Mouse (Mus musculus): Measurements from ENCODE around the gene Rhbdd3. TPM values are rescaled to one million over a fixed set of nuclear protein-coding genes. Genes with fewer than 3 reads are reported as not detected.

Gene Rhbdd3
- total and polyA plus RNA-seq, 3 experiments = 35.9 to 55.7 TPM; not detected in 1

DNA sequence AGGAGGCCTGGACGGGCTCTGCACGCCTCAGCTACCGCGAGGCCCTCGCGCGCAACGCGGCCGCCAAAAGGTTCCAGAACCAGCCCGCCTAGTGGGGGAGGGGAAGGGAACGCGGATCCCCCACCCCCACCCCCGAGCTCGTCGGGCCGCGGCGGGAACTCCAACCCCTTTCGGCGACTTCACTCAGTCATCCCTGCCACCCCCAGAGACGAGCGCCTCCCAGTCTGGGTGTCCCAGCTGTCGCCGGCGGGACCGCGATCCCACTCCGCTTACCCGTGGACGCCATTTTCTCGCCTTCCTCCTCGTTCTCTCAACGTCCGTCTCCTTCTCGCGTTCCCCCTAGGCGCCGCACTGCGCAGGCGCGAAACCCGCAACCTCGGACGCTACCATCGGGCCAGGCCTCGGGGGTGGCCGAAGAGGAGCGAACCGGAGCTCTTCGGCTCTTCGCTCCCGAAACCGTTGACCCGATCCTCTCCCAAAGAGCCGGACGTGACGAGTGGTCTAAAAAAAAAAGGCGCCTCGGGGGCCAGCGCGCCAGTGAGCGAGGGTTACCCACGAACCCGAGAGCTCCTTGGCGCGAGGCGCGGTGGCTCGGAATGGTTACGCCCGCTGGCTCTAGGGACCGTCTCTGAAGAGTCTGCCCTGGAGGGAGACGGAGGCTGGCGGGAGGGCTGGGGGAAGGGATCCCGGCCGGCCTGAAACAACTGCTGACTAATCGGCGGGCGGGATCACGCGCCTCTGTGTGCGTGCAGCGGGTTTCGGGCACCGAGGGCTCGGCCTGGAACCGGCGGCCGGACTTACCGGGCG lies at the start of gene Rhbdd3, which contains the start of gene Ewsr1 (continued):
- TF ChIP-seq HCFC1 (IDR thresholded peaks at IDR 0.05; ENCODE audit: low read depth, low read length) = peak; percentile 82
- peak; percentile 76; the same call in 1 of the 2 replicates for TF ChIP-seq ZMIZ1 (IDR thresholded peaks at IDR 0.05; ENCODE audit: low read depth, low read length)
- peak; percentile 52; the same call in 1 of the 2 replicates for TF ChIP-seq NELFE (IDR thresholded peaks at IDR 0.05; ENCODE audit: low read depth, low read length)
- TF ChIP-seq POLR2AphosphoS2 (IDR thresholded peaks at IDR 0.05; ENCODE audit: low read length) = no peak; the same call in 1 of the 2 replicates
- peak; percentile 77 for TF ChIP-seq ETS1 (IDR thresholded peaks at IDR 0.05; ENCODE audit: low read depth, low read length)

DNA sequence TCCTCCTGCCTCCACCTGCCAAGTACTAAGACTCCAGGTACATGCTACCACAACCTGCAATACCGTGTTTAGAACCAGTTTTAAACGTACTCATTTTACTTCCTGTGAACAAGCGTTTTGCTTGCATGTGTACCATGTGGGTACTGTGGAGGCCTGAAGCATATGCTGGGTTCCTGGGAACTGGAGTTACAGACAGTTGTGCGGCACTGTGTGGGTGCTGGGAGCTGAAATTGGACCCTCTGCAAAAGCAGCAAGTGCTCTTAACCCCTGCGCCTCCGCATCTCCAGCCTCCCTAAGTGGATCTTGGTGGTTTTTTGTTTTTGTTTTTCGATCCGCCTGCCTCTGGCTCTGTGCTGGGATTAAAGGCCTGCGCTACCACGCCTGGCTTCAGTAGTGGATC lies 47.1 kb upstream of the Rhbdd3 start:
- H3K9ac ChIP-seq (ENCODE audit: control insufficient read depth, low read depth, low read length, poor library complexity, severe bottlenecking) = no peak overlapping the region
- no peaks in the 10 kb centered on the region for H3K79me2 ChIP-seq (ENCODE audit: control insufficient read depth, insufficient read depth, low read length, poor library complexity)
- peaks cover 0 to 7% of the 10 kb centered on the region in 2 experiments; a peak in 2 of 4 replicates for H3K36me3 ChIP-seq (ENCODE audit: control insufficient read depth in 1 of 2, insufficient read depth in 2 of 2, low read length in 2 of 2)
- no peaks in the 10 kb centered on the region for H3K9me3 ChIP-seq (replicated peaks; ENCODE audit: insufficient read depth, low read length)
- no peak overlapping the region for H3K4me3 ChIP-seq (ENCODE audit: control insufficient read depth in 1 of 2, insufficient read depth in 1 of 2, low read depth in 2 of 2, low read length in 2 of 2)
- H3K27me3 ChIP-seq (ENCODE audit: control insufficient read depth in 1 of 2, insufficient read depth in 2 of 2, low read length in 2 of 2) = no peaks in the 10 kb centered on the region
- TF ChIP-seq MAX (IDR thresholded peaks at IDR 0.05; ENCODE audit: low read length) = no peak
- TF ChIP-seq RAD21 (IDR thresholded peaks at IDR 0.05; ENCODE audit: low read depth, low read length) = no peak
- TF ChIP-seq UBTF (IDR thresholded peaks at IDR 0.05; ENCODE audit: borderline replicate concordance, insufficient read depth, low read depth, low read length) = no peak
- no peak for TF ChIP-seq MYC (IDR thresholded peaks at IDR 0.05; ENCODE audit: low read depth, low read length)
- no peak for TF ChIP-seq POLR2AphosphoS2 (IDR thresholded peaks at IDR 0.05; ENCODE audit: low read length)
- TF ChIP-seq SIN3A (IDR thresholded peaks at IDR 0.05; ENCODE audit: low read length) = no peak
- TF ChIP-seq RCOR1 (IDR thresholded peaks at IDR 0.05; ENCODE audit: low read depth, low read length) = no peak
- TF ChIP-seq EP300 (IDR thresholded peaks at IDR 0.05; ENCODE audit: low read depth in 1 of 2, low read length in 2 of 2) = no peak
- TF ChIP-seq SMC3 (IDR thresholded peaks at IDR 0.05; ENCODE audit: low read depth, low read length) = no peak
- H3K4me1 ChIP-seq (ENCODE audit: control insufficient read depth in 1 of 2, insufficient read depth in 2 of 2, low read length in 2 of 2) = peaks cover 0 to 10% of the 10 kb centered on the region in 2 experiments; a peak in 3 of 4 replicates
- no peak for DNase-seq (ENCODE audit: low read depth, low spot score)
- no peak overlapping the region for H3K27ac ChIP-seq (ENCODE audit: control insufficient read depth, low read depth, low read length)

DNA sequence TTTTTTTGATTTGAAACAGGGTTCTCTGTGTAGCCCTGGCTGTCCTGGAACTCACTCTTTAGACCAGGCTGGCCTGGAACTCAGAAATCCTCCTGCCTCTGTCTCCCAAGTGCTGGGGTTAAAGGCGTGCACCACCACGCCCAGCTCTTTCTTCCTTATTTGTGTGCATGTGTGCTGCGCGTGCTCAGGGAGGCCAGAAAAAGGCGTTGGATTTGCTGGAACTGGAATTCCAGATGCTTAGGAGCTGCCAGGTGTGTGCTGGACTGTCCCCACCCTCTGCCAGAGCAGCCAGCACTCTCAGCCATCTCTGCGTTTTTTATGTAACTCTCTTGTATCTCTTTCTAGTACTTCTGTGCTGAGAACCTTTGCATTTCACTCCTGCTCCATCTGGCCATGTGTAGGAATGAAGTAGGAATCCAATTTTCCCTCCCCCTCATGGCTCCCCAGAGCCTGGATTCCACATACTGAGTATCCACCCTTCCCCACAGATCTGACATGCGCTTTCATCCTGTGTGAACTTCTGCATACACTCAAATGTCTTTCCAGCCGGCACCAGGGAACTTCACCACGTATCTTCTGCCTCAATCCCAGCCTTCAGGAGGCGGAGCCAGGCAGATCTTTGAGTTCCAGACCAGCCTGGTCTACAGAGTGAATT lies 46.4 kb upstream of the Rhbdd3 start:
- Histone ChIP-seq H3K4me1 (ENCODE audit: control insufficient read depth in 1 of 2, insufficient read depth in 2 of 2, low read length in 2 of 2) (peaks cover 0 to 10% of the 10 kb centered on the region in 2 experiments; a peak in 3 of 4 replicates), H3K4me3 (ENCODE audit: control insufficient read depth in 1 of 2, insufficient read depth in 1 of 2, low read depth in 2 of 2, low read length in 2 of 2) (no peak overlapping the region), H3K36me3 (ENCODE audit: control insufficient read depth in 1 of 2, insufficient read depth in 2 of 2, low read length in 2 of 2) (peaks cover 0 to 7% of the 10 kb centered on the region in 2 experiments; a peak in 2 of 4 replicates), H3K27me3 (ENCODE audit: control insufficient read depth in 1 of 2, insufficient read depth in 2 of 2, low read length in 2 of 2) (peaks cover 0 to under 1% of the 10 kb centered on the region in 2 experiments; a peak in 1 of 4 replicates), H3K9ac (ENCODE audit: control insufficient read depth, low read depth, low read length, poor library complexity, severe bottlenecking) (no peak overlapping the region), H3K27ac (ENCODE audit: control insufficient read depth, low read depth, low read length) (no peak overlapping the region), H3K79me2 (ENCODE audit: control insufficient read depth, insufficient read depth, low read length, poor library complexity) (no peaks in the 10 kb centered on the region), H3K9me3 (replicated peaks; ENCODE audit: insufficient read depth, low read length) (no peaks in the 10 kb centered on the region)
- no peak for DNase-seq (ENCODE audit: low read depth, low spot score)
- TF ChIP-seq MYB (IDR thresholded peaks at IDR 0.05; ENCODE audit: low read depth, low read length) (no peak), ZC3H11A (IDR thresholded peaks at IDR 0.05; ENCODE audit: low read depth, low read length) (no peak), CHD1 (IDR thresholded peaks at IDR 0.05; ENCODE audit: low read depth, low read length) (no peak), CTCF (IDR thresholded peaks at IDR 0.05 in 2 of 3, conservative IDR thresholded peaks at IDR 0.05 in 1 of 3; ENCODE audit: control insufficient read depth in 1 of 3, insufficient read depth in 1 of 3, low read depth in 2 of 3, low read length in 3 of 3, poor library complexity in 1 of 3, severe bottlenecking in 1 of 3) (no peak), GABPA (IDR thresholded peaks at IDR 0.05; ENCODE audit: low read depth, low read length) (no peak), MXI1 (IDR thresholded peaks at IDR 0.05; ENCODE audit: low read depth, low read length) (no peak), TAL1 (IDR thresholded peaks at IDR 0.05; ENCODE audit: low read length) (no peak), EP300 (IDR thresholded peaks at IDR 0.05; ENCODE audit: low read depth in 1 of 2, low read length in 2 of 2) (no peak), TBP (IDR thresholded peaks at IDR 0.05; ENCODE audit: low read depth, low read length) (no peak), JUND (IDR thresholded peaks at IDR 0.05; ENCODE audit: low read depth, low read length) (no peak), NELFE (IDR thresholded peaks at IDR 0.05; ENCODE audit: low read depth, low read length) (no peak), UBTF (IDR thresholded peaks at IDR 0.05; ENCODE audit: borderline replicate concordance, insufficient read depth, low read depth, low read length) (no peak), HCFC1 (IDR thresholded peaks at IDR 0.05; ENCODE audit: low read depth, low read length) (no peak), SMC3 (IDR thresholded peaks at IDR 0.05; ENCODE audit: low read depth, low read length) (no peak), MYC (IDR thresholded peaks at IDR 0.05; ENCODE audit: low read depth, low read length) (no peak), POLR2AphosphoS2 (IDR thresholded peaks at IDR 0.05; ENCODE audit: low read length) (no peak)
